Mouse (Mus musculus) MEL (cell line): ENCODE data around the gene Pawr. TPM values are rescaled to one million over a fixed set of nuclear protein-coding genes. Genes with fewer than 3 reads are reported as not detected.

Experiments
- DNase-seq: peaks from one replicate; pipeline ENCODE4 v3.0.0; 2011; ENCODE audit warnings: low read depth, low spot score
- H3K27ac ChIP-seq: 2 replicates; pipeline ENCODE4 v1.5.1; 2012; ENCODE audit warnings: low read depth, mild to moderate bottlenecking, control low read depth, low read length, moderate library complexity; ENCODE audit not compliant: control insufficient read depth
- H3K27me3 ChIP-seq, 2 experiments: fragments of 150-350 bp in 1 of 2; sonication (generic) in 1 of 2; 2 replicates each; pipeline ENCODE4 v1.6.1; 2012; ENCODE audit warnings: low read length in 2 of 2, mild to moderate bottlenecking in 2 of 2, improper control_type of control experiment in 1 of 2, moderate library complexity in 1 of 2; ENCODE audit not compliant: insufficient read depth in 2 of 2, control insufficient read depth in 1 of 2
- H3K36me3 ChIP-seq, 2 experiments: 2 replicates each; pipeline ENCODE4 v1.6.1; 2012 to 2014; ENCODE audit warnings: low read length in 2 of 2, improper control_type of control experiment in 1 of 2, inconsistent platforms in 1 of 2, mild to moderate bottlenecking in 1 of 2; ENCODE audit not compliant: insufficient read depth in 2 of 2, control insufficient read depth in 1 of 2
- H3K4me1 ChIP-seq, 2 experiments: fragments of 150-350 bp in 1 of 2; sonication (generic) in 1 of 2; 2 replicates each; pipeline ENCODE4 v1.6.1; 2012; ENCODE audit warnings: low read length in 2 of 2, improper control_type of control experiment in 1 of 2, mild to moderate bottlenecking in 1 of 2; ENCODE audit not compliant: insufficient read depth in 2 of 2, control insufficient read depth in 1 of 2
- H3K4me3 ChIP-seq, 2 experiments: fragments of 150-350 bp in 1 of 2; sonication (generic) in 1 of 2; 2 replicates each; pipeline ENCODE4 v1.5.1; 2012; ENCODE audit warnings: low read depth in 2 of 2, low read length in 2 of 2, mild to moderate bottlenecking in 2 of 2, moderate library complexity in 2 of 2, control low read depth in 1 of 2, improper control_type of control experiment in 1 of 2; ENCODE audit not compliant: control insufficient read depth in 1 of 2, insufficient read depth in 1 of 2
- H3K79me2 ChIP-seq: 2 replicates; pipeline ENCODE4 v1.6.1; 2012; ENCODE audit warnings: mild to moderate bottlenecking, low read length, moderate library complexity; ENCODE audit not compliant: control insufficient read depth, poor library complexity, insufficient read depth
- H3K9ac ChIP-seq: 2 replicates; pipeline ENCODE4 v1.6.1; 2012; ENCODE audit warnings: low read depth, mild to moderate bottlenecking, control low read depth, low read length, moderate library complexity; ENCODE audit not compliant: control insufficient read depth, poor library complexity, severe bottlenecking
- H3K9me3 ChIP-seq: fragments of 150-350 bp; sonication (generic); replicated peaks from 2 replicates; pipeline ENCODE4 v1.6.1; 2012; ENCODE audit warnings: mild to moderate bottlenecking, low read length, improper control_type of control experiment, moderate library complexity; ENCODE audit not compliant: insufficient read depth
- BHLHE40 ChIP-seq: IDR thresholded peaks from 2 replicates; pipeline ENCODE4 v1.6.1; 2012; ENCODE audit warnings: low read depth, mild to moderate bottlenecking, inconsistent platforms, low read length, improper control_type of control experiment, borderline replicate concordance
- CHD1 ChIP-seq: IDR thresholded peaks from 2 replicates; pipeline ENCODE4 v1.6.1; 2012; ENCODE audit warnings: low read depth, mild to moderate bottlenecking, inconsistent platforms, low read length, improper control_type of control experiment
- CHD2 ChIP-seq: IDR thresholded peaks from 2 replicates; pipeline ENCODE4 v1.6.1; 2011; ENCODE audit warnings: low read length, improper control_type of control experiment
- CTCF ChIP-seq, 3 experiments: IDR thresholded peaks in 2 of 3; conservative IDR thresholded peaks in 1 of 3; 2 replicates each; pipeline ENCODE4 v1.5.1; 2011 to 2012; ENCODE audit warnings: low read length in 3 of 3, low read depth in 2 of 3, mild to moderate bottlenecking in 2 of 3, improper control_type of control experiment in 1 of 3, inconsistent platforms in 1 of 3, mixed read lengths in 1 of 3, moderate library complexity in 1 of 3; ENCODE audit not compliant: control insufficient read depth in 1 of 3, insufficient read depth in 1 of 3, poor library complexity in 1 of 3, severe bottlenecking in 1 of 3
- E2F4 ChIP-seq: IDR thresholded peaks from 2 replicates; pipeline ENCODE4 v1.6.1; 2011; ENCODE audit warnings: low read depth, low read length, improper control_type of control experiment, borderline replicate concordance
- ELF1 ChIP-seq: IDR thresholded peaks from 2 replicates; pipeline ENCODE4 v1.6.1; 2014; ENCODE audit warnings: low read depth, mild to moderate bottlenecking, inconsistent platforms, low read length, improper control_type of control experiment, moderate library complexity
- EP300 ChIP-seq, 2 experiments: IDR thresholded peaks; 2 replicates each; pipeline ENCODE4 v1.6.1; 2011; ENCODE audit warnings: improper control_type of control experiment in 2 of 2, low read length in 2 of 2, low read depth in 1 of 2, mild to moderate bottlenecking in 1 of 2
- ETS1 ChIP-seq: IDR thresholded peaks from 2 replicates; pipeline ENCODE4 v1.6.1; 2012; ENCODE audit warnings: low read depth, mild to moderate bottlenecking, inconsistent platforms, low read length, improper control_type of control experiment, moderate library complexity
- GABPA ChIP-seq: IDR thresholded peaks from 2 replicates; pipeline ENCODE4 v1.6.1; 2012; ENCODE audit warnings: low read depth, mild to moderate bottlenecking, inconsistent platforms, low read length, improper control_type of control experiment, moderate library complexity
- GATA1 ChIP-seq: IDR thresholded peaks from 2 replicates; pipeline ENCODE4 v1.6.1; 2011; ENCODE audit warnings: low read depth, low read length, improper control_type of control experiment
- HCFC1 ChIP-seq: IDR thresholded peaks from 2 replicates; pipeline ENCODE4 v1.6.1; 2012; ENCODE audit warnings: low read depth, mild to moderate bottlenecking, inconsistent platforms, low read length, improper control_type of control experiment, moderate library complexity
- JUND ChIP-seq: IDR thresholded peaks from 2 replicates; pipeline ENCODE4 v1.6.1; 2011; ENCODE audit warnings: low read depth, mild to moderate bottlenecking, improper control_type of control experiment, low read length
- MAZ ChIP-seq: IDR thresholded peaks from 2 replicates; pipeline ENCODE4 v1.6.1; 2012; ENCODE audit warnings: low read depth, mild to moderate bottlenecking, inconsistent platforms, low read length, improper control_type of control experiment
- MEF2A ChIP-seq: IDR thresholded peaks from 2 replicates; pipeline ENCODE4 v1.6.1; 2014; ENCODE audit warnings: low read depth, mild to moderate bottlenecking, inconsistent platforms, low read length, improper control_type of control experiment; ENCODE audit not compliant: poor library complexity, insufficient replicate concordance, severe bottlenecking; ENCODE audit errors: extremely low read depth
- MXI1 ChIP-seq: IDR thresholded peaks from 2 replicates; pipeline ENCODE4 v1.6.1; 2011; ENCODE audit warnings: mild to moderate bottlenecking, low read depth, low read length, improper control_type of control experiment
- MYB ChIP-seq: IDR thresholded peaks from 2 replicates; pipeline ENCODE4 v1.6.1; 2011; ENCODE audit warnings: mild to moderate bottlenecking, low read depth, low read length, improper control_type of control experiment
- MYC ChIP-seq: IDR thresholded peaks from 2 replicates; pipeline ENCODE4 v1.6.1; 2011; ENCODE audit warnings: low read depth, mild to moderate bottlenecking, low read length, improper control_type of control experiment, moderate library complexity
- NELFE ChIP-seq: IDR thresholded peaks from 2 replicates; pipeline ENCODE4 v1.6.1; 2011; ENCODE audit warnings: low read depth, low read length, improper control_type of control experiment
- NRF1 ChIP-seq: IDR thresholded peaks from 2 replicates; pipeline ENCODE4 v1.6.1; 2014; ENCODE audit warnings: low read depth, mild to moderate bottlenecking, inconsistent platforms, low read length, improper control_type of control experiment, moderate library complexity; ENCODE audit not compliant: poor library complexity, insufficient read depth, severe bottlenecking
- POLR2A ChIP-seq, 2 experiments: IDR thresholded peaks; 2 replicates each; pipeline ENCODE4 v1.6.1; 2011 to 2012; ENCODE audit warnings: low read length in 2 of 2, mild to moderate bottlenecking in 2 of 2, control low read depth in 1 of 2, improper control_type of control experiment in 1 of 2, low read depth in 1 of 2, moderate library complexity in 1 of 2; ENCODE audit not compliant: control insufficient read depth in 1 of 2, insufficient read depth in 1 of 2, poor library complexity in 1 of 2
- POLR2AphosphoS2 ChIP-seq: IDR thresholded peaks from 2 replicates; pipeline ENCODE4 v1.6.1; 2011; ENCODE audit warnings: low read length, improper control_type of control experiment
- RAD21 ChIP-seq: IDR thresholded peaks from 2 replicates; pipeline ENCODE4 v1.6.1; 2011; ENCODE audit warnings: mild to moderate bottlenecking, low read depth, low read length, improper control_type of control experiment
- SIN3A ChIP-seq: IDR thresholded peaks from 2 replicates; pipeline ENCODE4 v1.6.1; 2012; ENCODE audit warnings: low read length, improper control_type of control experiment, inconsistent platforms
- SMC3 ChIP-seq: IDR thresholded peaks from 2 replicates; pipeline ENCODE4 v1.6.1; 2011; ENCODE audit warnings: low read depth, low read length, improper control_type of control experiment
- TAL1 ChIP-seq: IDR thresholded peaks from 2 replicates; pipeline ENCODE4 v1.6.1; 2012; ENCODE audit warnings: mild to moderate bottlenecking, inconsistent platforms, low read length, moderate library complexity, mixed read lengths
- TBP ChIP-seq: IDR thresholded peaks from 2 replicates; pipeline ENCODE4 v1.8.0; 2011; ENCODE audit warnings: low read depth, low read length, improper control_type of control experiment
- TCF12 ChIP-seq: IDR thresholded peaks from 2 replicates; pipeline ENCODE4 v1.6.1; 2014; ENCODE audit warnings: low read depth, mild to moderate bottlenecking, inconsistent platforms, low read length, improper control_type of control experiment, moderate library complexity
- UBTF ChIP-seq: IDR thresholded peaks from 2 replicates; pipeline ENCODE4 v1.6.1; 2012; ENCODE audit warnings: low read depth, mild to moderate bottlenecking, inconsistent platforms, low read length, improper control_type of control experiment, moderate library complexity, borderline replicate concordance; ENCODE audit not compliant: insufficient read depth
- USF1 ChIP-seq: IDR thresholded peaks from 2 replicates; pipeline ENCODE4 v1.6.1; 2014; ENCODE audit warnings: low read depth, mild to moderate bottlenecking, inconsistent platforms, low read length, improper control_type of control experiment, moderate library complexity
- ZC3H11A ChIP-seq: IDR thresholded peaks from 2 replicates; pipeline ENCODE4 v1.6.1; 2012; ENCODE audit warnings: low read depth, mild to moderate bottlenecking, inconsistent platforms, low read length, improper control_type of control experiment
- ZKSCAN1 ChIP-seq: IDR thresholded peaks from 2 replicates; pipeline ENCODE4 v1.6.1; 2012; ENCODE audit warnings: low read depth, mild to moderate bottlenecking, inconsistent platforms, low read length, improper control_type of control experiment, moderate library complexity
- polyA plus RNA-seq, 2 experiments: library from polyadenylated mRNA; stranded (reverse) in 1 of 2; unstranded in 1 of 2; fragments of >175 nt in 1 of 2; fragments of >200 nt in 1 of 2; gene quantifications; 2 replicates each; pipeline versions ENCODE4 v1.2.1 to v1.2.4; 2012; ENCODE audit warnings: low replicate concordance in 2 of 2, low read depth in 1 of 2; ENCODE audit not compliant: insufficient read length in 2 of 2, insufficient read depth in 1 of 2, missing spikeins in 1 of 2
- total RNA-seq: library from RNA; depleted of rRNA; stranded (reverse); fragments of 300-350 nt; gene quantifications from 2 replicates; pipeline ENCODE4 v1.2.3, GENCODE M21; 2012

Pawr gene
- total and polyA plus RNA-seq, 3 experiments: 20.7 to 29.6 TPM; not detected in 1

DNA sequence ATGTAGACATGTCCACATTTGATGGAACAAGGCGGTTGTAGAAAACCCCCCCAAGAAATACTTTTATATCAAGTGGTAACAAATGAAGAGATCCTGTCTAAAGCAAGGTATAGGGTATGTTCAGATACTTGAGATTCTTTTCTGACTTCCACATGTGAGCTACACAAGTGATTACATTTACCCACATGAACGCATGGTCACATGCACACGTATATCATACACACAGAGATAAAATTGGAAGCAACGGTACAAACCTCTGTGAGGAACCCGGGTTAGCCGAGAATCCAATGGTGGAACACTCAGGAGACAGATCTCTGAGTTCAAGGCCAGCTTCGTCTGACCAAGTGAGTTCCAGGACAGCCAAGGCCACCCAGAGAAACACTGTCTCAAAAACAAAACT is 3.6 kb upstream of the Pawr start (continued):
- TF ChIP-seq JUND (no peak), ZC3H11A (no peak), SMC3 (no peak), MYB (no peak), BHLHE40 (peak; percentile 57; the same call in 1 of the 2 replicates), MEF2A (no peak), RAD21 (no peak), CTCF (IDR thresholded peaks at IDR 0.05 in 2 of 3, conservative IDR thresholded peaks at IDR 0.05 in 1 of 3; ENCODE audit: control insufficient read depth in 1 of 3, insufficient read depth in 1 of 3, low read depth in 2 of 3, low read length in 3 of 3, poor library complexity in 1 of 3, severe bottlenecking in 1 of 3) (no peak), GABPA (no peak), TAL1 (no peak), POLR2AphosphoS2 (no peak), POLR2A (IDR thresholded peaks at IDR 0.05; ENCODE audit: control insufficient read depth in 1 of 2, insufficient read depth in 1 of 2, low read depth in 1 of 2, low read length in 2 of 2, poor library complexity in 1 of 2) (peak; percentile 18 to 37; a peak in 1 of 4 replicates), HCFC1 (peak; percentile 12; the same call in 1 of the 2 replicates), MAZ (no peak), NELFE (peak; percentile 38), EP300 (IDR thresholded peaks at IDR 0.05; ENCODE audit: low read depth in 1 of 2, low read length in 2 of 2) (peak in 1 of 2 experiments; percentile 27; a peak in 1 of 4 replicates), TCF12 (no peak), ELF1 (no peak), UBTF (no peak)

DNA sequence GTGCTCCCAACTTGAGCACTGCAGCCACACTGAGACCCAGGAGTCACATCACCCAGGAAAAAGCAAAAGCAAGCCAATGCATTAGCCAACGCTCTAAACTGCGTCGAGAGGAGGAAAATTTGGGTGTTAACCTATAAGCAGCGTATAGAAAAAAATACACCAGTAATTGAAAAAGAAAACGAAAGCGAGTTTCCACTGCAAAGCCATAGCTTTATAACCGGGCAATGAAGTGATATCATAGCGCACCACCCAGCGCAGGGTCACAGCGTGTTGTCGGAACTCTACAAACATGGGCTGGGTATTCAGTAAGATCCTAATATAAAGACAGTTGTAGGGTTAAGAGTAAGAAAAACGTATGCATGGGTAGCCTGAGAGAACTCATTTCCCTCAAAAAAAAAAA is 2.9 kb upstream of the Pawr start:
- Histone ChIP-seq H3K4me1 (peaks cover 6 to 8% of the 10 kb centered on the region in 2 experiments; a peak in 3 of 4 replicates), H3K4me3 (peak overlapping the region; percentile 53 to 73)
- peak; percentile 73 for DNase-seq

More for the DNA sequence above, 2.9 kb upstream of the Pawr start:
- TF ChIP-seq SIN3A (peak; percentile 41), NRF1 (peak; percentile 57; the same call in 1 of the 2 replicates), JUND (no peak), E2F4 (no peak), POLR2A (IDR thresholded peaks at IDR 0.05; ENCODE audit: control insufficient read depth in 1 of 2, insufficient read depth in 1 of 2, low read depth in 1 of 2, low read length in 2 of 2, poor library complexity in 1 of 2) (0 out of 4 replicates have a peak, but pooled peaks of 1 of the 2 experiments have one; percentile 30), MEF2A (no peak), HCFC1 (no peak), ETS1 (no peak), USF1 (no peak), TBP (0 out of 2 replicates have a peak, but pooled peaks have one; percentile 48), SMC3 (no peak), TAL1 (no peak), ZKSCAN1 (no peak), RAD21 (no peak), MXI1 (peak; percentile 45), MYB (no peak), GATA1 (0 out of 2 replicates have a peak, but pooled peaks have one; percentile 3), GABPA (no peak), CTCF (IDR thresholded peaks at IDR 0.05 in 2 of 3, conservative IDR thresholded peaks at IDR 0.05 in 1 of 3; ENCODE audit: control insufficient read depth in 1 of 3, insufficient read depth in 1 of 3, low read depth in 2 of 3, low read length in 3 of 3, poor library complexity in 1 of 3, severe bottlenecking in 1 of 3) (no peak), CHD2 (no peak), CHD1 (0 out of 2 replicates have a peak, but pooled peaks have one; percentile 26), MYC (0 out of 2 replicates have a peak, but pooled peaks have one; percentile 32)
- H3K9me3 ChIP-seq: no peaks in the 10 kb centered on the region
- peak overlapping the region; percentile 76 for H3K27ac ChIP-seq
- peak overlapping the region; percentile 70 for H3K9ac ChIP-seq
- peaks cover 18% of the 10 kb centered on the region for H3K79me2 ChIP-seq
- no peaks in the 10 kb centered on the region for H3K27me3 ChIP-seq
- peaks cover 0 to 5% of the 10 kb centered on the region in 2 experiments; a peak in 2 of 4 replicates for H3K36me3 ChIP-seq
